Mouse (Mus musculus) embryonic fibroblast, embryonic 13.5 days (primary cell): ENCODE data around the gene Rgs17. TPM values are rescaled to one million over a fixed set of nuclear protein-coding genes. Genes with fewer than 3 reads are reported as not detected.
A peak's percentile ranks its signal among the peaks of the same experiment; 100 is the strongest.

Experiments
- H3K27ac ChIP-seq: 2 replicates; pipeline ENCODE4 v1.5.1; 2012; ENCODE audit warnings: low read length, control low read depth, inconsistent platforms; ENCODE audit not compliant: insufficient read depth
- H3K4me1 ChIP-seq: 2 replicates; pipeline ENCODE4 v1.6.1; 2011; ENCODE audit warnings: low read length; ENCODE audit not compliant: control insufficient read depth, insufficient read depth
- H3K4me3 ChIP-seq: 2 replicates; pipeline ENCODE4 v1.5.1; 2011; ENCODE audit warnings: mild to moderate bottlenecking, control low read depth, low read length; ENCODE audit not compliant: insufficient read depth
- CTCF ChIP-seq: IDR thresholded peaks from 2 replicates; pipeline ENCODE4 v1.5.1; 2011; ENCODE audit warnings: mild to moderate bottlenecking, control low read depth, low read length, moderate library complexity, borderline replicate concordance; ENCODE audit not compliant: insufficient read depth
- POLR2A ChIP-seq: IDR thresholded peaks from 2 replicates; pipeline ENCODE4 v1.6.1; 2011; ENCODE audit warnings: low read depth, mild to moderate bottlenecking, control low read depth, low read length, moderate library complexity
- polyA plus RNA-seq: library from polyadenylated mRNA; stranded (reverse); fragments of >200 nt; gene quantifications from 2 replicates; pipeline ENCODE4 v1.2.4, GENCODE M21; 2011; ENCODE audit warnings: low read depth; ENCODE audit not compliant: missing spikeins, insufficient read length

The Rgs17 gene
- polyA plus RNA-seq, 1 experiment: 14.6 TPM

DNA sequence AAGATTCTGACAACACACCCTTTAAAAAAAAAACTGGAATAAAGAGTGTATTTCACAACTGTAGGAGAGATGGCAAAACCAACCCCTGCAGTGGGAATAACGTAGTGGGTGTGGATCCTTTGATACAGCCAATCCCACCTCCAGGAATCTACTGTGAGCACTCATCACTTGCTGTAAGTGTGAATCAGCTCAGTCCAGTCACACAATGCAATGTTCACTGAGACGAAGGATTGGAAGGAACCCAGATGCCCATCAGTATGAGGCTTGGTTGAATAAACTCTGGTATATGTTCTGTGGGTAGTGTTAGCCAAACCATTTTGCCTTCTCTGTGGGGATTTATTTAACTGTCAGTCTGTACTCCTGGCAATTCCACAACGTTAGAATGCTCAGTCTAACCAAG is 45.1 kb downstream of the Rgs17 start:
- Histone ChIP-seq H3K27ac (no peak overlapping the region), H3K4me3 (no peak overlapping the region), H3K4me1 (no peaks in the 10 kb centered on the region)
- TF ChIP-seq CTCF (no peak), POLR2A (no peak)

DNA sequence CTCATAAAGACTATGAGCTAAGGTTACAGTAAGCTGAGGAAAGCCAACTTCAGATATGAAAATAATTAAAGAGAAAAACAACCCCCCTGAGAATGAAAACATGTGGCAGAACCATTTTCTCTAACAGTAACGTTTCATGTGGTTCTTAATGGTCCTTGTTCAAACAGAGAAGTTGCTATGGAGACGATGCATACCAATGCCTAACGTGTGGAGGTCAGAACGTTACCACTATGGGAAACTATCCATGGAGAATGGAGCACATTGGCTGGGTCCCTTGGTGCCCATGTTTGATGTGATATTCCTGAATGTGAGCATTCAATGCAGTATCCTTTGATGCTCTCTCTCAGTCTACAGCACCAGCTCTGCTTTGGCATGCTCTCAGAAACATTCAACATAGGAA is 51.1 kb downstream of the Rgs17 start:
- TF ChIP-seq POLR2A: no peak
- Histone ChIP-seq H3K4me1 (peaks cover 3% of the 10 kb centered on the region; the same call in 1 of the 2 replicates), H3K27ac (no peak overlapping the region), H3K4me3 (no peak overlapping the region)

DNA sequence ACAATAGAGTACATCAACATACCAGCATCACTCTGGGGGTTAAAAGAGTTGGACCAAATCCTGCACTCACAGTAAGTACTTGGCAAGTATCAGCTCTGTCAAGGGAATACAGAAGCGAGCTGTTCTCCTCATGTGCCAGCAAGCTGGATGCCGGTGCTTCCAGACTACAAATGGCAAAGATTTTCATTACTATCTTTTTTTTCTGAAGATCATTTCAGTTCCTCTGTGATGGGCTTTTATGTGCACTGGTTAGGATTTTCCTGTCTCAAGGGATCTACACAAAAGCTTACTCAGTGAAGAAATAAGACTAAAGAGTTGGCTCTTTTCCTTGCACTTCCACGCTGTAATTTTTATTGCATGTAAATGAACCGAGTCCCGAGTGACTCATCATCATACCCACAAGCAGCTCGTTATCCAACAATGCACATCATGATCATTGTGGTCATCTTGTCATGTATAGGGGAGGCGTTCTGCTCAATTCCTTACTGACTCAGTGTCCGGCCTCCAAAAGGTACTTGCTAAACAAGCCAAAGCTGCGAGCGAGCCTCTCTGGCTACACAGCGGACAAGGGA is 54.1 kb downstream of the Rgs17 start:
- Histone ChIP-seq H3K4me1 (peaks cover 3% of the 10 kb centered on the region; the same call in 1 of the 2 replicates), H3K27ac (peak overlapping the region; percentile 75), H3K4me3 (no peak overlapping the region)
- TF ChIP-seq POLR2A (no peak), CTCF (no peak)

DNA sequence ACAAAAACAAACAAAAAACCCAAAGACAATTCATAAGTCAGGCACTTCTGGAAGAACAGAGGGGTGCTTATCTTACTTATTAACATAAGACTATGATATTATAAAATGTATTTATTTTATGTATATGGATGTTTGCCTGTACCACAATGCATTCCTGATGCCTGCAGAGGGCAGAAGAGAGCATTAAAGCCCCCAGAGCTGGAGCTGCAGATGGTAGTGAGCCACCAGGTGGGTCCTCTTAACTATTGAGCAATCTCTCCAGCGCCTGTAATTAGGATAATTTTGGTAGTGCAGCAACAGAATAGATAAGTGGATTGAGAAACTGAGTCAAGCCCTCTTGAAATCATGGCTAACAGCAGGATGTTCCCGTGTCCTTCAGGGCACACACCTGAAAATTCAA is 56.2 kb downstream of the Rgs17 start:
- TF ChIP-seq CTCF (no peak), POLR2A (no peak)
- no peak overlapping the region for H3K27ac ChIP-seq
- H3K4me1 ChIP-seq: peaks cover 3% of the 10 kb centered on the region; the same call in 1 of the 2 replicates
- no peak overlapping the region for H3K4me3 ChIP-seq

DNA sequence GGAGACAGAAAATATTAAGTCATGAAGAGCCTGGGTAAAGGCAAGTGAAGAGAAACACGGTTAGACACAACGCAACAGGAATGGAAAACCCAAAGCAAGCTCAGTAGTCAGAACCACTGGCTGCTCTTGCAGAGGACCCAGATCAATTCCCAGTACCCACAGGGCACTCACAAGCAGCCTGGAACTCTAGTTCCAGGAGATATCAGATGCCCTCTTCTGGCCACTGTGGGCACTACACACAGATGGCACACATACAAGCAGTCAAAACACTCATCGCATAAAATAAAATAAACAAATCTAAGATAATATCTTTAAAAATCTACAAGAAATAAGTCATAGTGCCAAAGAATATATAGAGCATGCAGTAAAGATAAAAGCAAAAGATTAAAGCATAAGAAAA is 59.5 kb downstream of the Rgs17 start:
- Histone ChIP-seq H3K27ac (no peak overlapping the region), H3K4me3 (no peak overlapping the region), H3K4me1 (peaks cover 2% of the 10 kb centered on the region; the same call in 1 of the 2 replicates)
- TF ChIP-seq CTCF (no peak), POLR2A (no peak)

DNA sequence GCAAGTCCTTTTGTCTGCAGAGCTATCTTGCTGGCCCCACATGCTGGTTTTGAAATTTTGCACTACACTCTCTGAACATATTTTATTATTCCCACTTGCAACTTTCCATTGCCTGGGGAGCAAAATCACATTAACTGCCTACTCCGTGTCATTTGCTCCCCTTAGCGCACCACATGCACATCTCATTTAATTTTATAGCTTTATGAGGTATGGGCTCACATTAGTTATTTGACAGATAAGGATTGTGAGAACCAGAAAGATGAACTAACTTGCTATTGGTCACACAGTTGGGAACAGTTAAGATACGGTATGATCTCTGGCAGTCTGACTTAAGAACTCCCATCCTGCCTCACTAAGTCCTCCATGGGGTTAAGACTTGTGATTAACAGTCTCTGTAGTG is 61.4 kb downstream of the Rgs17 start:
- no peak overlapping the region for H3K27ac ChIP-seq
- TF ChIP-seq POLR2A (no peak), CTCF (no peak)
- no peaks in the 10 kb centered on the region for H3K4me1 ChIP-seq
- no peak overlapping the region for H3K4me3 ChIP-seq

DNA sequence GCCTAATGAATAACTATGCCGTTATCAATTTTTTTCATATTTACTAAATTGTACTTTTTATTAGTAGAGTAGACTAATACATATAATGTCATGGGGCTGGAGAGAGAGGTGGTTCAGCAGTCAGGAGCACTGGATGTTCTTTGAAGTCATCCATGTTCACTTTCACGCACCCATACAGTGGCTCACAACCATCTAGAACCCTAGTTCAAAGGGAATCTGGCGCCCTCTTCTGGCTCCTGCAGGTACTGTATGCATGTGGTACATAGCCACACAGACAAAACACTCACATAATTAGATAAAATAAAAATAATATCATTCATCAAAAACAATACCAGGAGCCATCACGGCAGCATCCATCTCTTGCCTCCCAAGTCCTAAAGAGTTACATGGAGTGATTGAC is 62.5 kb downstream of the Rgs17 start:
- no peaks in the 10 kb centered on the region for H3K4me1 ChIP-seq
- TF ChIP-seq CTCF (no peak), POLR2A (no peak)
- H3K4me3 ChIP-seq: no peak overlapping the region
- H3K27ac ChIP-seq: no peak overlapping the region

DNA sequence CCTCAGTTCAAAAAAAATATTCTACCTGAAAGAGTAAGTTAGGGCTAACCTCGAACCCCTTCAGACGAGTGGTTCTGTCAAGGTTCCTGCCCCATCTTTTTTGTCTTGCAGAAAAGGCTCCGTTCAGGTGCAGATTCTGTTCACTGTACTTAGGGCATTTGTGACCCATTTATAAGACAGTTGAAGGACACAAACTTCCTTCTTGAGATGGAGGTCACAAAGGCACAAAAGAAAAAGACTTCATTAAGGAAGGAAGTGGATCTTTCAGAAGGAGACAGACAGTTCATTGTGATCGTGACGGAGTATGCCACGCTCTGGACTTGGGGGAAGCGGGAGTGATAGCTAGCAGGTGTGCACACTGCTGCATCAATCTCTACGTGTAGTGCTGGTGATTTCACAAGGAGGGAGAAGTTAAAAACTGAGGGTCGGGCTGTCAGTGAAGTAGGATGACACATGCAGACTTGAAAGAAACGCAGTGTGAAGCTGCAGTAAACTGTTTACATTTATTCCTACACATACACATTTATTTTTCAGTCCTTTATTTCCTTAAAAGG is 64.1 kb downstream of the Rgs17 start:
- Histone ChIP-seq H3K4me1 (no peaks in the 10 kb centered on the region; the same call in 1 of the 2 replicates), H3K27ac (no peak overlapping the region), H3K4me3 (no peak overlapping the region)
- no peak for TF ChIP-seq CTCF
- no peak for TF ChIP-seq POLR2A

DNA sequence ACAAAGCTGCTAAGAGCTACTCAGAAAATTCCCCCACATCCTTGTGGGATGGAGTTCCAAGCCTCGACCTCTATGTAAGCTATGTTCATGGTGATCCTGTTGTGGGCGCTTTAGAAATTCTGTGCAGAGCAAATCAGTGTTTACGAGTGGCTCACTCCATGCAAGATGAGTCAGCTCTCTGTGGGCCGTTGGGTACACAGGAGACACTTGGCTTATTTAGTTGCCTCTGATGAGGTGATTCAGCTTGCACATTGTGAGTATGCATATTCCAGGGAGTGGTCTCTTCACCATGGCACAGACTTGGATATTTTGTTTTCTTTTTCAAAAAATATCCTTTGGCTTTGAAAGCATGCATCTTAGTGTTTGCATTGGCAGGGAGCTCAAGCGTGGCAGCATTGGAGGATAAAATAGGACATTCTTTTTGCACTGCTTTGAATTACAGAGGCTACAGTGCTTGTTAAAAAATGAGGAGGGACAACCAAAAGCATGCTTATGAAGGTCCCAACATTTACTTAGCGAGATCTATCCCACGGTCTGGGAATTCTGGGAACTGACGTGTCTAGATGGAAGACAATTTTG is 68.8 kb downstream of the Rgs17 start:
- Histone ChIP-seq H3K4me1 (no peaks in the 10 kb centered on the region; the same call in none of the 2 replicates), H3K27ac (peak overlapping the region; percentile 93), H3K4me3 (no peak overlapping the region)
- TF ChIP-seq CTCF (no peak), POLR2A (no peak)

DNA sequence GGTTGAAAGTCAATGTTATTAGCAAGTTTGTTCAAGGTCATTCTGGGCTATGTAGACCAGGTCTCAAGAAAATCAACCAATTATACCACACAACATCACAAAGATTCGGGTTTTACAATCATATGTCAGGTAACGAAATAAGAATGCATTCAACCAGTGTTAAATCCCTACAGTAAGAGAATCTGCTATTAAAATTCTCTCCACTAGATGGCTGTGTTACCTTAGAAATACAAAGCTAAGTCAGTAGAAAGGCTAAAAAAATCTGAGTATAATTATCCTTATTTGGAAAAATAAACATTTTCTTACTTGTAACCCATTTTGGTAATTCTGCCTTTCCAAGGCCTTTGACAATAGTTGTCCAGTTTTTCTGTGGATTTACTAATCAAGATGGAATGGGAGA is 75.3 kb downstream of the Rgs17 start:
- no peak overlapping the region for H3K4me3 ChIP-seq
- no peaks in the 10 kb centered on the region; the same call in 1 of the 2 replicates for H3K4me1 ChIP-seq
- TF ChIP-seq POLR2A (no peak), CTCF (no peak)
- H3K27ac ChIP-seq: peak overlapping the region; percentile 55
